Mouse (Mus musculus): ENCODE data around the gene Fuz. TPM values are rescaled to one million over a fixed set of nuclear protein-coding genes. Genes with fewer than 3 reads are reported as not detected.

The Fuz gene
- total RNA-seq, 2 experiments from 2014 or later: 23.8 to 29.1 TPM

DNA sequence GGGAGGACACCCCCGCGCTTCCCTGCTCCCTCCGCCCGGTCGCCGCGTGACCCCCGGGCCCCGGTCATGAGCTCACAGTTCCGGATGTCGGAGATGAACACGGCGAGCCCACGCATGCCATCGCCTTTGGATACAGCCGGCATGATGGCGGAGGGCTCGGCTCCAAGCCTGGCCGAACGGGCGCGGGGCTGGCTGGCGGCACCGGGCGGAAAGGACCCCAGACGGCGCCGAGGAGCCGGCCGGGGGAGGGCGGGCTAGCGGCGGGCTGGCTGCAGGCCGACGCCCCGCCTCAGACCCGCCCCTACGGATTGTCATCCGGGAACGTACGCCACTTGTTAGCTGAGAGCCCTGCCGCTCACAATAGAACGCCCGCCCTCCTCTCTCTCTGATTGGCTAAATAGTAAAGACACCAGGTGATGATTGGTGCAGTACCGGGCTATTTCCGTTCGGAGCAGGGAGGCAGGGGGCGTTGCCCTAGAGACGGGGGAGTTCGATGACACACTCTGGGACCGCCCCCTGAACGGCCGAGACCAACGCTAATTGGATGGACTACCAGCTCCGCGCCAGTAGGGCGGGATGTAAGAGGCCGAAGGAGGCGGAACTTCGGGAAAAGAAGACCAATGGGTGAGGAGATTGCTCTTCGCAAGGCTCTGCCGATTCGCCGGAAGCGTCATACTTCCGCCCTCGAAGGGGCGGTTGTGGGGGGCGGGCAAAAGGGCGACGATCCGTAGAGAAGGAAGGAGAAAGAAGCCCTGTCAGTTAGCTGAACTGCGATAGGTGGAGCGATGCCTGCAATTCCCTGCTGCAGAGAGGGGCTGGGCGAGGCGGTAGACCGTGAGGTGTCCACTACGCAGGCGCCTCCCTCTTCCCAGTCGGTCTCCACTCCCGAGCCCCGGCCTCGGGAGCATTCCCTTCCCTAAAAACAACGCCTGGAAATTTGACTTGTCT is 33.6 kb downstream of the Fuz start, which contains the start of gene Ap2a1:
Gene Ap2a1, minus strand, starts transcription at position 293 of the 948 bp plus-strand sequence.
- DNase-seq: peak; percentile 100

DNA sequence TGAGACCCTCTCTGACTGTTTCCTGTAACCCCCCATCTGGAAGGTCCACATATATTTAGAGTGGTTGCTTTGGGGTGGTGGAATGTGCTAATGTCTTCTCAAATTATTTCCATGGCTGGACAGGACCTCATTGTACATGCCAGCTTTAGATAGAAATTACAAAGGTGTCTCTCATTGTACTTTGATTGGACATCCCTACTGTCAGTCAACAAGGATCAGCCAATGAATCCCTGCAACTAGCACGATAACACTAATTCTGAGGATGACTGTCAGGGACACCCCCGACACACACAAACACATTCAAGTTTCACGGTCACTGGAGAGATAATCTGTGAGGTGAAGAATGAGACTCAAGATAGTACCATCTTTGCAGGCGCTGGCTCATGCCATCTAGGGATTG is 42.8 kb downstream of the Fuz start:
- DNase-seq: no peak

DNA sequence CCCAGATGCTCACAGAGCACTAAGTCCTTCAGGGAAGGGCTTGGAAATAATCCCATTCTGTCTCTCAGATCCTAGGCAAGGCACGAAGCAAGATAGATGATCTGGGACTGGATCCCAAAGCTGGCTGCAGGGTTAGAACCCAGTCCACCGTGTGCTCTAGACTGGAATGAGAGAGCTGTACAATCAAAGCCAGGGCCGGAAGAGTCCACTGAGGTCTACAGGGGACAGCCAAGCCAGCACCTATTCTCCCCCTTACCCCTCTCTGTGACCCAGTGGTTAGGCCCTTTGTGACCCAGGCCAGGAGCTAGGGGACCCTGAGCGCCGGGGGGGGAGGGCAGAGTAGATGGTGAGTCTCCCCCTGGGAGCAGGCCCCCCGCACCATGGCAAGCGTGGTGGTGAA is 47.0 kb downstream of the Fuz start, which contains the start of gene Tsks:
Gene Tsks, plus strand, starts transcription at position 301 of the 400 bp plus-strand sequence.
- DNase-seq: no peak

DNA sequence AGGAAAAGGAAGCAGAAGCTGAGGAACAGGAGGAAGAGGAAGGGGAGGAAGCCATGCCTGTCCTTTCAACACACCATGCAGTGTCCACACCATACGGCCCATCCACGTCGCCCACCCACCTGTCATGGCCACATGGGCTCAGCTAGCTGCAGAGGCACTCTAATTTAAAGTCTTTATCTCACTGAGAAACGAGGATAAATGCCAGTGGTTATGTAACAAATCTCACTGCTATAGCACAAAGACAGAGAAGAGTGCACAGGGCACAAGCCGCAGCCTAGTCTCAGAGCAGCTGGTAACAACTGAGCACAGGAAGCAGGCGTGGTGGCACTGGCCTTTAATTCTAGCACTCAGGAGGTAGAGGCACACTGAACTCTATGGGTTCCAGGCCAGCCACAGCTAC is 54.0 kb downstream of the Fuz start:
- no peak for DNase-seq

DNA sequence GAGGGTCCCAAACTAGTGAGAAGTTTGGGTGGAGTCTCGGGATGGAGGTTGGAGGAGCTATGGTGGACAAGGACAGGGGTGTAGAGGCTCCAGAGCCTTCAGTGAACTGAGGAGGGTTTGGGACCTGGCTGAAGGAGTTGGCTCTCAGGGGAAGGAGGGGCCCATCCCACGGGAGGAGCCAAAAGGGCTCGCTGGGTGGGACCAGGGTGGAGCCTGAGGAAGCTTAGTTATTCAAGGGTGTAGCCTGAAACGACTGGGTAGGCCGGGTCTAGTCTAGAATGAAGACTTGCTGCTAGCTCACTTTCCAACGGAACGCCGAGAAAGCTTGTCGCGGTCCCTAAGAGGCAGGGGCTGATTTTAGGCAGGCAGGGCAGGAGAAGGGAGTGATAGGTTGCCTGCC is 56.1 kb downstream of the Fuz start:
- DNase-seq: no peak

Small RNA genes lying within 50 kb of the gene (microRNA-seq; reads per million reads assigned to microRNA genes)
- gene Mir707: 0 reads per million in 2 experiments

Other genes with a start within 250 kb of the Fuz start
- gene Myh14, start 225.2 kb upstream of the Fuz start, total RNA-seq (2021): 10 to 100 TPM; 27.7 to 28.1 TPM
- not detected for gene Izumo2, start 187.3 kb upstream of the Fuz start, total RNA-seq (2021)
- gene Vrk3, start 147.7 kb upstream of the Fuz start, total RNA-seq (2021): 10 to 100 TPM; 31.8 to 34.8 TPM
- under 1 TPM; 0.22 to 0.38 TPM for gene Zfp473, start 145.0 kb upstream of the Fuz start, total RNA-seq (2021)
- gene Nup62, start 80.0 kb upstream of the Fuz start, total RNA-seq (2021): 10 to 100 TPM; 29.7 to 30.6 TPM
- 1 to 10 TPM; 1.1 to 2.5 TPM for gene Il4i1, start 79.7 kb upstream of the Fuz start, total RNA-seq (2021)
- 10 to 100 TPM; 26.3 to 28.9 TPM for gene Atf5, start 79.4 kb upstream of the Fuz start, total RNA-seq (2021)
- 10 to 100 TPM; 78.8 to 80.6 TPM for gene Akt1s1, start 47.1 kb upstream of the Fuz start, total RNA-seq (2021)
- gene Tbc1d17, start 47.0 kb upstream of the Fuz start, total RNA-seq (2021): 10 to 100 TPM; 63.7 to 64.6 TPM
- gene Pnkp, start 38.9 kb upstream of the Fuz start, total RNA-seq (2021): 10 to 100 TPM; 27.1 to 27.2 TPM
- 100 to 1,000 TPM; 346 to 359 TPM for gene Ptov1, start 26.3 kb upstream of the Fuz start, total RNA-seq (2021)
- gene Med25, start 3.4 kb upstream of the Fuz start, total RNA-seq (2021): 100 to 1,000 TPM in 1 of 2 experiments, 10 to 100 TPM in 1; 97.2 to 113 TPM
- gene Ap2a1, start 33.4 kb downstream of the Fuz start, total RNA-seq (2021): 100 to 1,000 TPM; 295 to 305 TPM
- gene Tsks, start 47.1 kb downstream of the Fuz start, total RNA-seq (2021): under 1 TPM; 0.87 to 0.88 TPM
- 100 to 1,000 TPM; 131 to 137 TPM for gene Cpt1c, start 78.8 kb downstream of the Fuz start, total RNA-seq (2021)
- gene Prmt1, start 90.5 kb downstream of the Fuz start, total RNA-seq (2021): 100 to 1,000 TPM; 155 to 168 TPM
- gene Irf3, start 101.6 kb downstream of the Fuz start, total RNA-seq (2021): 10 to 100 TPM; 45.9 to 51.0 TPM
- gene Bcl2l12, start 102.6 kb downstream of the Fuz start, total RNA-seq (2021): 1 to 10 TPM; 3.0 to 4.1 TPM
- 100 to 1,000 TPM; 149 to 155 TPM for gene Scaf1, start 120.3 kb downstream of the Fuz start, total RNA-seq (2021)
- gene Rras, start 121.9 kb downstream of the Fuz start, total RNA-seq (2021): 1 to 10 TPM; 9.7 TPM
- gene Prr12, start 156.8 kb downstream of the Fuz start, total RNA-seq (2021): 10 to 100 TPM; 74.3 to 75.3 TPM
- gene Nosip, start 166.3 kb downstream of the Fuz start, total RNA-seq (2021): 10 to 100 TPM; 51.0 to 51.3 TPM
- 1 to 10 TPM; 5.5 to 6.1 TPM for gene Prrg2, start 166.6 kb downstream of the Fuz start, total RNA-seq (2021)
- gene Rcn3, start 196.1 kb downstream of the Fuz start, total RNA-seq (2021): 1 to 10 TPM; 6.2 to 6.9 TPM
- 10 to 100 TPM; 16.7 to 18.5 TPM for gene Fcgrt, start 207.8 kb downstream of the Fuz start, total RNA-seq (2021)
- 100 to 1,000 TPM; 408 to 432 TPM for gene Rps11, start 228.4 kb downstream of the Fuz start, total RNA-seq (2021)
- gene Rpl13a, start 232.7 kb downstream of the Fuz start, total RNA-seq (2021): 100 to 1,000 TPM; 788 to 817 TPM
- gene Gm45713, start 240.2 kb downstream of the Fuz start, total RNA-seq (2021): under 1 TPM in 1 of 2 experiments, not detected in 1; 0.50 TPM
- gene Flt3l, start 240.4 kb downstream of the Fuz start, total RNA-seq (2021): 10 to 100 TPM in 1 of 2 experiments, 1 to 10 TPM in 1; 7.0 to 10.1 TPM

All from layer of hippocampus, postnatal 36 days (tissue).